Mouse (Mus musculus) cerebellum, adult 18-20 months (tissue): ENCODE results near the gene Plcb4.
"Not testable (repeated sequence)": the region's sequence is repeated elsewhere in the genome, so short reads cannot be mapped to it uniquely, and the experiment has no call there.

Experiments
- DNase-seq, 2 experiments: peaks; one replicate each; pipeline ENCODE4 v3.0.0; 2021

Gene Plcb4

GRCm38 (mm10) chr2:135675284-135675683 lies 16.5 kb downstream of the Plcb4 start:
- no peak for DNase-seq

GRCm38 (mm10) chr2:135676978-135677501 lies 18.2 kb downstream of the Plcb4 start:
- no peak for DNase-seq

GRCm38 (mm10) chr2:135677601-135678000 lies 18.8 kb downstream of the Plcb4 start:
- no peak for DNase-seq

- no peak for DNase-seq
Measured at GRCm38 (mm10) chr2:135680001-135680400, 21.2 kb downstream of the Plcb4 start.

DNA sequence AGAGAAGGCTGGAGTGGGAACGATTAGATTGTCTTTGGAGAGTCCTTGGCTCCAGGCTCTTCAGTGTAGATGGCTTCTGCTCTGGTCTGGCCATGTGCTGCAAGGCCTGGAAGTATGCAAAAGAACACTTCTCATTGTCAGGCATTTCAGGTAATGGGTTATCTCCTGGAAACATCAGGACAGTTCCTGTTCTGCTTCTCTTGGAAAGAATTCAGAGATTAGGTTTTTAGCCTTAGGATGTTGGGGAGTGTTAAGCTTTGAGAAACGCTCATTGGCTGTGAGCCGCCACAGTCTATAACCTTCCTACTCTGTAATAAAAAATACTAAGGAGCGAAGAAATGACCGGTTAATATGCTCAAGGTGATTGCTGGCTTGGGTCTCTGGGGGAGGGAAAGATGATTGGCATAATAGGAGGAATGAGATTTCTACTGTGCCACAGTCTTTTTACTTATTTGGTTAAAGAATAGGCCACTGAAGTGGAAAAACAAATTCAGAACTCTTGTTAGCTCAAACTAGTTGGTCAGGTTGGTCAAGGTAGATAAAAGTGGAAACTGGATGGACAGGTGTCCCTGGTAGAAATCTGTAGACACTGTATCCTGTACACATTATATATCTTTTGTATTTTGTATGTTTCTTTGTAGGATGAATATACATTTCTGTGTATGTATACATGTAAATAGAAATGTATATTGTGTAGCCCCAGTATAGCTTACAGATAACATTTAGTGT lies 21.8 kb downstream of the Plcb4 start:
- DNase-seq = no peak

- DNase-seq = no peak
Measured at GRCm38 (mm10) chr2:135683684-135684440, 25.1 kb downstream of the Plcb4 start.

- no peak for DNase-seq
Measured at GRCm38 (mm10) chr2:135686692-135687091, 27.9 kb downstream of the Plcb4 start.

DNA sequence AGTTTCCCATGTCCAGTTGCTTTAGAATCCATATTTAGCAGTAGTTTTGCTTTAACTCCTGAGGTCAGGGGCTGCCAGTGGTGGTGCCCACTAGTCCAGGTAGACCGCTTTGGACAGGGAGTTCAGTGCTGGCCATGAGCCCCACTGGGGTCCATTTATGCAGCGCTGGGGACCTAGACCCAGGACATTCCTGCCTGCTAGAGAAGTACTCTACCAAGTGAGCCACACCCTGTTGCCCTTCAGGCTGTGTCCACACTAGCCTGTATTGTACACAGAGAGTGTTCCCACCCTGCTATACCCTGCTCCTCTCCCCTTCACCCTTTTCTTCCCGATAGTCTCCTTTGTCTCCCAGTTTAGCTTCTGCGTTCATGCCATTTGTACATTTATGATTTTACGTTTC lies 28.8 kb downstream of the Plcb4 start:
- no peak for DNase-seq

DNA sequence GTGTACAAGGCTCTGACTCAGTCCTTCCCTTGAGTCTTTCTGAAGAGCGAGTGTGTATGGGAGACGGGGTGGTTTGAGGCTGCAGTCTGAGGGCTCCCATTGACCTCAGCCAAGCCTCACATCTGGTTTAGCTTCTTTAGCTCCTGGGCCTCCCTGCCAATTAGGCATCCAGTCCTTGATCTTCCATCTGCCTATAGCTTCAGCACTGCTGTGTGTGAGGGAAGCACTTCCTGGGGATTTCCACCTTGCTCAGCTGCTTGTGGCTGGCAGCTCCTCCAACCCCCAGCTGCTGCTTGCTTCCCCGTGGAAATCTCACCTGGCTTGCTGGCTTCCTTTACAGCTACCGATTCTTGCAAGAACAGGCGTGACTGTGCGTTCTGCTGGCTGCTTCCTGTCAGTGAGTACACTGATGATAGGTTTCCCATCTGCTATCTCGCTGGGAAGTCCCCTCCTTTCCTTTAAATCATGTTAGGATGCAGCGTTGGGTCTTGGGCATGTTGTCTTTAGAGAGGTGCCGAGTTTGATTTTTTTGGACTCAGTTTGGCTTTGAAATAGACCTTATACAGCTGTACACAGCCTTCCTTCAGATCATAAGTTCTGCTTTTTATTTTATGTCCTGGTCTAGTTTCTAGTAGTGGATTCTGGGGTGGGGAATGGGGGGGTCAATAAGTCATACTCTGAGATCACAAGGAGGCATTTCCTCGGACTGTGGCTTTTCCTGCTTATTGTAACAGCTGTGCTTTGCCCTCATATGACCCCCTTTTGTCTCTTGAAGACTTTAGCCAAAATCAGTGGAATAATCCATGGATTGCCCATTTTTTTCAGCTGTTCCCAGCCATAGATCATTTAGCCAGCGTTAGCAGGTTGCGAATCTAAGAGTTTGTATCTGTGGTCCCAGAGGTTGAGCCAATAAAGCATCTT lies 34.0 kb downstream of the Plcb4 start:
- DNase-seq = peak; percentile 30 to 41

DNA sequence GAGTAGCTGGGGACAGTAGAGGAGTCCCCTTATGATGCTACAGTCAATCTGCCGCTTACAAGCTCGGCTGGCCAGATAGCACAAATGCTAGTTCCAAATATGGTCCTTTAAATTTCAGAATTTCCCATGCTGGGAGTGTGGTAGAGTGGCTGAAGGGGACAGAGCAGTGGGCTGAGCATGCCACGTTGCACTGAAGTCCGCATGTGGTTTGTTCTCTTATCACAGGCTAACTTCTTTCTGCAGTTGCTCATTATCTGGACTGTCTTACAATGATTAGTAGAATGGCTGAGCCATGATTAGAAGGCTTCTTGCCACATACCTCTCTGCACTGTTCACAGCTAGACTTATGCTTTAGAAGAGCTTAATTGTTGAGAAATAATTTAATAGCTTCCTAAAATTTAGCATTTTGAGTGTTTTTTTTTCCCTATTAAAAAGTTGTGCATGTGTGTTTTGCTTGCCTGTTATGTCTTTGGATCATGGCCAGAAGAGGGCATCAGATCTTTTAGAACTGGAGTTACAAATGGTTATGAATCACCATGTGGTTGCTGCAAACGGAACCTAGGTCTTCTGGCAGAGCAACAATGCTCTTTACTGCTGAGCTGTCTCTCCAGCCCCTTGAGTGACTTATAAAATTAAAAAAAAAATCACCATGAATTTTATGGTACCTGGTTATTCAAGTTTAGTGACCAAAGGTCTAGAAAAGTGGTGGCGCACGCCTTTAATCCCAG lies 42.0 kb downstream of the Plcb4 start:
- no peak for DNase-seq

DNA sequence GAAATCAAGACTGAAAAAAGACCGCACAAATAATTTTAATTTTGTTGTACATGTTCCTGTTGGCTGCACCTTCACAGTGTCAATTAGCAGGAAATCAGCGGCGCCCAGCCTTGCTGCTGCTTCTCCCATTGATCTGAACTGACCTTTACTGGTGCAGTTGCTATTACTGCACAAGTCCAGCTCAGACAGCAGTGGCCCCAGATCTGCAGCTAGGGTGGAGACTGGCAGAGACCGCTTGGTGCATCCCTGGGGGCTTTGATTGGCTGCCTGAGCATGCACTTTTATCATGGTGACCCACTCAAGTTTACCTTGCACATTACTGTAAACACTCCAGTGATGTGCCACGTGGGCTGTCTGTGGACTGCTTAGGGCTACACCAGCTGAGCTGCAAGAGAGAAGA lies 45.9 kb downstream of the Plcb4 start:
- DNase-seq = no peak

DNA sequence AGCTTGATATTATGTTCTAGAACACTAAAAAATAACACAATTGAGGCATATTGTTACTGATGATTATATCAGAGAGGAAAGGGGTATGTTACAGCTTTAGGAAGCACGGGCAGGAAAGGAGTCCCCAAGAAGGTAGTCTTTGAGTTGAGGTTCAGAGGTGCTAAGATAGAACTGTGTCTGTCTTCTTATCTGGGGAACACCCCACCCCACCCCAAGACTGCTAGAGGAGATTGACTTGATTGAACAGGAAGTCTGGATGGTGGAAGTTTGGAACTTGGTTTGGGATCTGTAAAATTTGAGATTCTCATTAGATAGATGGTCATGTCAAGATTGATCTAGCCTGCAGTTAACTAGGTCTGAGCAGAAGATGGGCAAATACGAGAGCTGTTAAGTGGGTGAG lies 48.5 kb downstream of the Plcb4 start:
- DNase-seq = no peak

- DNase-seq = no peak
Measured at GRCm38 (mm10) chr2:135708386-135708785, 49.6 kb downstream of the Plcb4 start.

DNA sequence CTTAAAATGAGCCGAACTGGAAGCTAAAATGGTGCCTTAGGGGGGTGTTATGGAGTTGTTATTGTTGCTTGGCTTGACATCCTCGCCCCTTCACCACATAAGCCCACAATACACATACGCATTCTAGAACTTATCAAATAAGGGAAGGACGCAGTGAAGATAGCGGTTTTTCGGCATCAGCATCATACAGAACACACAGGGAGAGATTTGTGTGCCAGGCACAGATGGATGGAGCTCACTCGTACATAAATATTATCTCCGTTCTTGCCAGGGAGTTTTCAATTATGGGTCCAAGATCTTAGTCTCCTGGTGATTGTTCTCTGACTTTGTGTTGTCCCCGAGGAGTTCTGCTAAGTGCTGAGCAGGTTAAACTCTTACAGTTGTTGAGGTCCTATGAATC lies 50.0 kb downstream of the Plcb4 start:
- DNase-seq = peak; percentile 38 to 44

GRCm38 (mm10) chr2:135709736-135710135 lies 50.9 kb downstream of the Plcb4 start:
- not testable (repeated sequence) for DNase-seq

DNA sequence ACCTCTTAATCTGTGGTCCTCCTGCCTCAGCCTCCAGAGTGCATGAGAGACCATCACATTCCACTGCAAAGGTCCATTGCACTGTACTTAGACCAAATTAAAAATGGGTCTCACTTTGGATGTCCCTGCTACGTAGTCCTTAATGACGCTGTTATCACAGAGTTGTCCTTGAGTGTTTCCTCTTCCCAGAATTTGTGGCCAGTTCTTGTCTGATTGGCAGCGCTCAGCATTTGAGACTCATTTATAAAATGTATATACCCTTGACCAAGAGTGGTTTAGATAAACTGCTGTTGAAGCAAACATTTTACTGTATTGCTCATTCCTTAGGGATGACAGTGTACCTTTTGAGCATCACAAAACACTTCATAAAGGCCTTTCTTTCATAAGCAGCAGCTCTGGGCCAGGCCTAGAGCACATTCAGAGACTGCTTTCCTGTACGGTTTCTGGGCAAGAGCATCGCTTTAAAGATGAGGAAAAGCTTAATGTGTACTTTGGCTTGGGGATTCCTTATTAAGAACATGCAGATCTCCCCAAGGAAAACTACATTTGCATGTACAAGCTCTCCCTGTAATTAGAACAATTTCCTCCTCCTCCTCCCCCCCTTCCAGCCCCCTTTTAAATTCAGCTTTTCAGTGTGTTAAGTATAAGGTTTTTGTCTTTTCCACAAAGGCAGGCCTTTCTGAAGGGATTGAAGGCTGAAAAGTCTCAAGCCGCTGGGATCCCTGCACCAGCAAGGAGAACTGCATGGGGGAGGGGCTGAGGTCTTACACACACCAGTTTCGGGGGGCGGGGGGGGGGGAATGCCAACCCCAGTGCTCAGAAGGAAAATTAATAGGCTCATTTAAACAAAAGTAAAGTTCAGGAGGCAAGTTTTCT lies 52.5 kb downstream of the Plcb4 start:
- DNase-seq = no peak

- DNase-seq = peak in 1 of 2 experiments; percentile 39
Measured at GRCm38 (mm10) chr2:135711925-135712288, 53.1 kb downstream of the Plcb4 start.

GRCm38 (mm10) chr2:135712331-135712730 lies 53.5 kb downstream of the Plcb4 start:
- DNase-seq = no peak

GRCm38 (mm10) chr2:135712921-135713320 lies 54.1 kb downstream of the Plcb4 start:
- DNase-seq = no peak

DNA sequence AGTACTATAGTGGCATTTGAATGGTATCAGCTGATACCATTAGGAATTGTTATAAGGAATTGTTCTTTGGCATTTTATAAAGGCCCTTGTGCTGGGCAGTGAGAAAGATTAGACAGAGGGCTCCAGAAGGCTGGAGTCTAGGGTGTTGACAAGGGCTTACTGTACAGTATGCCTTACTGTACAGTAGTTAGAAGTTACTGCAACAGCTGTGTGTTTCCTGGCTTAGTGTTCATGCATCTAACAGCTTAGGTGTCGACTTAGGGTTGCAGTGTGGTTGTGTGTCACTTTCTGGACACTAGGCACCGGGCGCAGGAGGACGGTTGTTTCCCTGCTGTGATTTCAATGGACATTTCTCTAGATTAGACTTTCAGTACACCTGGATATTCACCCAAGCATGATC lies 57.4 kb downstream of the Plcb4 start:
- no peak for DNase-seq
